Comparison of ENCODE assay signal across 20 mouse cellular contexts in genomic region chr12:47211417-47212104, GRCm38 (mm10).
A peak's percentile ranks its signal among the peaks of the same experiment; 100 is the strongest.
DNase-seq lines count a peak whose midpoint lies in the region; ATAC-seq lines count a peak whose summit lies in the region.
"Had no signal": no experiment of that assay in that cellular context is flagged by ENCODE, and none has a peak within 500 bp of the region (broad histone marks: within the 10 kb centered on the region; RNA-seq: fewer than 3 reads in every experiment).

No protein-coding gene starts in this region.

- H3K27me3 ChIP-seq in kidney, embryonic 14.5 days (ENCODE audit: control insufficient read depth, insufficient read depth, low read length), result no peaks in the 10 kb centered on the region
- no peaks in the 10 kb centered on the region for H3K27me3 ChIP-seq in kidney, embryonic 16.5 days (ENCODE audit: insufficient read depth, low read length)
- H3K27me3 ChIP-seq: embryonic facial prominence, embryonic 12.5 days; forebrain, embryonic 13.5 days; forebrain, embryonic 15.5 days had no signal

- no peak overlapping the region for H3K4me2 ChIP-seq in kidney, embryonic 14.5 days (replicated peaks; ENCODE audit: low read depth, low read length)
- H3K4me2 ChIP-seq in kidney, embryonic 16.5 days (replicated peaks; ENCODE audit: low read depth, low read length), result no peak overlapping the region
- H3K4me2 ChIP-seq: embryonic facial prominence, embryonic 12.5 days; forebrain, embryonic 13.5 days; forebrain, embryonic 15.5 days had no signal

- no peak for ATAC-seq in kidney, embryonic 14.5 days (ENCODE audit: low FRiP score, low TSS enrichment)
- peak; percentile 82 for ATAC-seq in kidney, embryonic 16.5 days (ENCODE audit: low FRiP score, low TSS enrichment)
- ATAC-seq: activated CD4-positive, CD25-positive, alpha-beta regulatory T cell, adult 4 months; forebrain, embryonic 13.5 days; forebrain, embryonic 15.5 days had no signal

- H3K4me1 ChIP-seq in kidney, embryonic 14.5 days (ENCODE audit: control insufficient read depth, insufficient read depth, low read length), result no peaks in the 10 kb centered on the region
- H3K4me1 ChIP-seq in kidney, embryonic 16.5 days (ENCODE audit: insufficient read depth, low read length), result no peaks in the 10 kb centered on the region
- H3K4me1 ChIP-seq: embryonic facial prominence, embryonic 10.5 days; embryonic facial prominence, embryonic 12.5 days; forebrain, embryonic 13.5 days; forebrain, embryonic 15.5 days had no signal

- no peaks in the 10 kb centered on the region for H3K9me3 ChIP-seq in kidney, embryonic 14.5 days (ENCODE audit: control insufficient read depth, low read length)
- H3K9me3 ChIP-seq in kidney, embryonic 16.5 days (ENCODE audit: low read length), result no peaks in the 10 kb centered on the region
- H3K9me3 ChIP-seq: embryonic facial prominence, embryonic 10.5 days; embryonic facial prominence, embryonic 12.5 days; forebrain, embryonic 13.5 days; forebrain, embryonic 15.5 days had no signal

- H3K4me3 ChIP-seq in kidney, embryonic 14.5 days (ENCODE audit: low read length), result no peak overlapping the region
- no peak overlapping the region for H3K4me3 ChIP-seq in kidney, embryonic 16.5 days (ENCODE audit: low read length)
- H3K4me3 ChIP-seq: embryonic facial prominence, embryonic 10.5 days; embryonic facial prominence, embryonic 12.5 days; forebrain, embryonic 13.5 days; forebrain, embryonic 15.5 days had no signal

- no peak overlapping the region for H3K9ac ChIP-seq in kidney, embryonic 14.5 days (ENCODE audit: low read depth, low read length)
- no peak overlapping the region for H3K9ac ChIP-seq in kidney, embryonic 16.5 days (replicated peaks; ENCODE audit: low read length)
- H3K9ac ChIP-seq: embryonic facial prominence, embryonic 12.5 days; forebrain, embryonic 13.5 days; forebrain, embryonic 15.5 days had no signal

- H3K27ac ChIP-seq in kidney, embryonic 14.5 days (ENCODE audit: low read depth, low read length), result no peak overlapping the region
- H3K27ac ChIP-seq in kidney, embryonic 16.5 days (ENCODE audit: low read length), result no peak overlapping the region; the same call in 1 of the 2 replicates
- H3K27ac ChIP-seq: embryonic facial prominence, embryonic 10.5 days; embryonic facial prominence, embryonic 12.5 days; forebrain, embryonic 13.5 days; forebrain, embryonic 15.5 days had no signal

- DNase-seq in kidney, adult 9 months, result peak; percentile 67
- DNase-seq in kidney, adult 11 months, result no peak
- peak; percentile 7 for DNase-seq in kidney, postnatal 10 days
- DNase-seq in kidney, postnatal 25 days, result no peak
- DNase-seq in left cerebral cortex, adult 18-20 months (ENCODE audit: low spot score in 2 of 2), result no peak
- DNase-seq: adrenal gland, adult 8-10 months; adrenal gland, postnatal 14 days; adrenal gland, postnatal 36 days; cerebellum, adult 11-12 months; cerebellum, adult 2 months; cerebellum, adult 9-10 months; cerebellum, postnatal 10 days; cerebellum, postnatal 25 days had no signal

- 77% methylated on average over 4 of the region's 4 CpGs for WGBS in kidney, embryonic 14.5 days
- WGBS in kidney, embryonic 16.5 days, result 83% methylated on average over 4 of the region's 4 CpGs

- no peaks in the 10 kb centered on the region for H3K36me3 ChIP-seq in kidney, embryonic 14.5 days (ENCODE audit: control insufficient read depth, insufficient read depth, low read length)
- no peaks in the 10 kb centered on the region for H3K36me3 ChIP-seq in kidney, embryonic 16.5 days (ENCODE audit: insufficient read depth, low read length)
- H3K36me3 ChIP-seq: embryonic facial prominence, embryonic 10.5 days; embryonic facial prominence, embryonic 12.5 days; forebrain, embryonic 15.5 days had no signal

Comparison
In these comparisons a context has a peak if more than half of its experiments do, and no peak if none do; other contexts are left out.
1. DNase-seq: peak in kidney, adult 9 months (single experiment) and kidney, postnatal 10 days (single experiment); none in kidney, adult 11 months (single experiment), kidney, postnatal 25 days (0 of 2) and left cerebral cortex, adult 18-20 months (0 of 2).